Comparison of ENCODE assay signal across 21 mouse cellular contexts in the genomic region with DNA sequence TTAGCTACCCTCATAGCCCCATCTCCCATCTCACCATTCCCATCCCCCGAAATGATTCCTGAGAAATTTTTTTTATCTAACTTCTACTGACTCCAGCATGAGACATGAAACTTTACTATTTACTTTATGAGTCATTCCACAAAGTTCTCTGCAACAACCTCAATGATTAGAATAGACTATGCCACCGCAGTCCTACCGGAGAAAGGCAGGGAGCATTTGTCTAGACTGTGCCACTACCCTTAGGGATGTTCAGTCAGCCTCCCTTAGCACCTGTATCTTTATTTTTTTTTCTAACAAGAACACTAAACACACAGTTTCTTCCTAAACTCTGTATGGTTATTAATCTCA.
DNase-seq lines count a peak whose midpoint lies in the region; ATAC-seq and TF ChIP-seq lines count a peak whose summit lies in the region.
"Had no signal": no experiment of that assay in that cellular context is flagged by ENCODE, and none has a peak within 500 bp of the region (broad histone marks: within the 10 kb centered on the region; RNA-seq: fewer than 3 reads in every experiment).

No protein-coding gene starts in this region.

- no peak for TF ChIP-seq EP300 in lung, postnatal 0 days (IDR thresholded peaks at IDR 0.05)
- TF ChIP-seq EP300 in stomach, postnatal 0 days (optimal IDR thresholded peaks at IDR 0.05): no peak

- peak; percentile 77; the same call in 1 of the 2 replicates for ATAC-seq in kidney, embryonic 14.5 days (ENCODE audit: low FRiP score, low TSS enrichment)
- no peak for ATAC-seq in lung, postnatal 0 days
- ATAC-seq in stomach, postnatal 0 days (ENCODE audit: low FRiP score, low TSS enrichment): 0 out of 2 replicates have a peak, but pooled peaks have one; percentile 61
- ATAC-seq in midbrain, embryonic 13.5 days: no peak
- ATAC-seq: forebrain, embryonic 13.5 days; intestine, embryonic 16.5 days had no signal

- no peak for DNase-seq in kidney, postnatal 10 days
- DNase-seq in lung, postnatal 0 days (ENCODE audit: low spot score): peak; percentile 14
- DNase-seq in lung, postnatal 4 days: no peak
- peak; percentile 40 for DNase-seq in NIH3T3 (ENCODE audit: low read depth)
- no peak for DNase-seq in stomach, postnatal 0 days (ENCODE audit: low spot score)
- no peak for DNase-seq in forebrain, embryonic 10.5 days (ENCODE audit: extremely low spot score, low spot score)
- DNase-seq: adrenal gland, postnatal 10 days; B cell, adult 2 months; cerebellum, adult 11-12 months; cerebellum, adult 9-10 months; cerebellum, postnatal 25 days; gastrocnemius, adult 2 months; gastrocnemius, postnatal 36 days; heart, adult 18-20 months had no signal

- no peaks in the 10 kb centered on the region for H3K36me3 ChIP-seq in kidney, embryonic 14.5 days (ENCODE audit: control insufficient read depth, insufficient read depth, low read length)
- H3K36me3 ChIP-seq in lung, postnatal 0 days (ENCODE audit: insufficient read depth, low read length): no peaks in the 10 kb centered on the region
- H3K36me3 ChIP-seq in stomach, postnatal 0 days (ENCODE audit: control insufficient read depth, insufficient read depth, low read length): no peaks in the 10 kb centered on the region
- no peaks in the 10 kb centered on the region for H3K36me3 ChIP-seq in forebrain, embryonic 10.5 days (replicated peaks)
- no peaks in the 10 kb centered on the region for H3K36me3 ChIP-seq in midbrain, embryonic 13.5 days
- H3K36me3 ChIP-seq: embryonic facial prominence, embryonic 12.5 days; heart, embryonic 12.5 days; hindbrain, embryonic 15.5 days had no signal

- H3K27me3 ChIP-seq in kidney, embryonic 14.5 days (ENCODE audit: control insufficient read depth, insufficient read depth, low read length): no peaks in the 10 kb centered on the region
- H3K27me3 ChIP-seq in lung, postnatal 0 days (replicated peaks; ENCODE audit: insufficient read depth, low read length): no peaks in the 10 kb centered on the region
- H3K27me3 ChIP-seq in stomach, postnatal 0 days (ENCODE audit: control insufficient read depth, insufficient read depth, low read length): no peaks in the 10 kb centered on the region
- no peaks in the 10 kb centered on the region for H3K27me3 ChIP-seq in forebrain, embryonic 10.5 days (ENCODE audit: poor library complexity, severe bottlenecking)
- no peaks in the 10 kb centered on the region for H3K27me3 ChIP-seq in midbrain, embryonic 13.5 days
- H3K27me3 ChIP-seq: embryonic facial prominence, embryonic 12.5 days; forebrain, embryonic 13.5 days; heart, embryonic 12.5 days; hindbrain, embryonic 15.5 days had no signal

- no peaks in the 10 kb centered on the region for H3K9me3 ChIP-seq in kidney, embryonic 14.5 days (ENCODE audit: control insufficient read depth, low read length)
- no peaks in the 10 kb centered on the region for H3K9me3 ChIP-seq in lung, postnatal 0 days (ENCODE audit: low read length)
- no peaks in the 10 kb centered on the region for H3K9me3 ChIP-seq in stomach, postnatal 0 days (ENCODE audit: control insufficient read depth, low read length)
- no peaks in the 10 kb centered on the region for H3K9me3 ChIP-seq in forebrain, embryonic 10.5 days
- no peaks in the 10 kb centered on the region for H3K9me3 ChIP-seq in midbrain, embryonic 13.5 days
- H3K9me3 ChIP-seq: embryonic facial prominence, embryonic 12.5 days; forebrain, embryonic 13.5 days; heart, embryonic 12.5 days; hindbrain, embryonic 15.5 days had no signal

- no peak overlapping the region for H3K9ac ChIP-seq in kidney, embryonic 14.5 days (ENCODE audit: low read depth, low read length)
- H3K9ac ChIP-seq in lung, postnatal 0 days (replicated peaks; ENCODE audit: low read depth): no peak overlapping the region
- H3K9ac ChIP-seq in stomach, postnatal 0 days (ENCODE audit: low read length): no peak overlapping the region
- H3K9ac ChIP-seq in midbrain, embryonic 13.5 days (replicated peaks): no peak overlapping the region
- H3K9ac ChIP-seq: embryonic facial prominence, embryonic 12.5 days; forebrain, embryonic 13.5 days; heart, embryonic 12.5 days; hindbrain, embryonic 15.5 days had no signal

- no peak overlapping the region for H3K27ac ChIP-seq in kidney, embryonic 14.5 days (ENCODE audit: low read depth, low read length)
- H3K27ac ChIP-seq in lung, postnatal 0 days (ENCODE audit: low read length): no peak overlapping the region
- no peak overlapping the region for H3K27ac ChIP-seq in stomach, postnatal 0 days (replicated peaks)
- no peak overlapping the region for H3K27ac ChIP-seq in forebrain, embryonic 10.5 days
- H3K27ac ChIP-seq in midbrain, embryonic 13.5 days: no peak overlapping the region
- H3K27ac ChIP-seq: embryonic facial prominence, embryonic 12.5 days; forebrain, embryonic 13.5 days; gastrocnemius, adult 2 months; hindbrain, embryonic 15.5 days had no signal

- no peak for TF ChIP-seq CTCF in lung, postnatal 0 days (IDR thresholded peaks at IDR 0.05)
- no peak for TF ChIP-seq CTCF in stomach, postnatal 0 days (IDR thresholded peaks at IDR 0.05; ENCODE audit: low read depth)

- H3K4me3 ChIP-seq in kidney, embryonic 14.5 days (ENCODE audit: low read length): no peak overlapping the region
- H3K4me3 ChIP-seq in lung, postnatal 0 days (ENCODE audit: low read depth, low read length): no peak overlapping the region
- H3K4me3 ChIP-seq in stomach, postnatal 0 days (ENCODE audit: low read depth, low read length): no peak overlapping the region
- no peak overlapping the region for H3K4me3 ChIP-seq in forebrain, embryonic 10.5 days
- no peak overlapping the region for H3K4me3 ChIP-seq in midbrain, embryonic 13.5 days (replicated peaks)
- H3K4me3 ChIP-seq: embryonic facial prominence, embryonic 12.5 days; forebrain, embryonic 13.5 days; gastrocnemius, adult 2 months; heart, embryonic 12.5 days; hindbrain, embryonic 15.5 days had no signal

- no peak overlapping the region for H3K4me2 ChIP-seq in kidney, embryonic 14.5 days (replicated peaks; ENCODE audit: low read depth, low read length)
- H3K4me2 ChIP-seq in lung, postnatal 0 days (replicated peaks; ENCODE audit: low read depth, low read length): no peak overlapping the region
- no peak overlapping the region for H3K4me2 ChIP-seq in stomach, postnatal 0 days (replicated peaks; ENCODE audit: low read depth)
- no peak overlapping the region for H3K4me2 ChIP-seq in midbrain, embryonic 13.5 days (replicated peaks)
- H3K4me2 ChIP-seq: embryonic facial prominence, embryonic 12.5 days; forebrain, embryonic 13.5 days; heart, embryonic 12.5 days; hindbrain, embryonic 15.5 days had no signal

- no peaks in the 10 kb centered on the region for H3K4me1 ChIP-seq in kidney, embryonic 14.5 days (ENCODE audit: control insufficient read depth, insufficient read depth, low read length)
- no peaks in the 10 kb centered on the region for H3K4me1 ChIP-seq in lung, postnatal 0 days (ENCODE audit: insufficient read depth, low read depth, low read length)
- no peaks in the 10 kb centered on the region for H3K4me1 ChIP-seq in stomach, postnatal 0 days (replicated peaks; ENCODE audit: control insufficient read depth, insufficient read depth)
- no peaks in the 10 kb centered on the region for H3K4me1 ChIP-seq in forebrain, embryonic 10.5 days
- no peaks in the 10 kb centered on the region for H3K4me1 ChIP-seq in midbrain, embryonic 13.5 days (replicated peaks)
- H3K4me1 ChIP-seq: embryonic facial prominence, embryonic 12.5 days; forebrain, embryonic 13.5 days; heart, embryonic 12.5 days; hindbrain, embryonic 15.5 days had no signal

- WGBS in kidney, embryonic 14.5 days: 61% methylated on average over 3 of the region's 3 CpGs
- 63% methylated on average over 3 of the region's 3 CpGs for WGBS in lung, postnatal 0 days
- 60% methylated on average over 3 of the region's 3 CpGs for WGBS in stomach, postnatal 0 days
- 96% methylated on average over 3 of the region's 3 CpGs for WGBS in forebrain, embryonic 10.5 days
- WGBS in midbrain, embryonic 13.5 days: 94% methylated on average over 3 of the region's 3 CpGs

Comparison
In these comparisons a context has a peak if more than half of its experiments do, and no peak if none do; other contexts are left out.
1. DNase-seq: peak in lung, postnatal 0 days (single experiment) and NIH3T3 (single experiment); none in kidney, postnatal 10 days (single experiment), lung, postnatal 4 days (0 of 2), stomach, postnatal 0 days (single experiment) and forebrain, embryonic 10.5 days (single experiment).
2. ATAC-seq: peak in kidney, embryonic 14.5 days (single experiment) and stomach, postnatal 0 days (single experiment); none in lung, postnatal 0 days (single experiment) and midbrain, embryonic 13.5 days (single experiment).